Mouse (Mus musculus) kidney, postnatal 0 days (tissue): ENCODE measurements around the gene Spred3. TPM values are rescaled to one million over a fixed set of nuclear protein-coding genes. Genes with fewer than 3 reads are reported as not detected.
A peak's percentile ranks its signal among the peaks of the same experiment; 100 is the strongest.
"Not testable (repeated sequence)": the region's sequence is repeated elsewhere in the genome, so short reads cannot be mapped to it uniquely, and the experiment has no call there.

ENCODE experiments used
- ATAC-seq: fragments of 200-750 bp; cut with Nextera tagmentation; replicated peaks from 2 replicates; pipeline ENCODE4 v1.8.0; 2017; ENCODE audit warnings: low read depth, moderate number of reproducible peaks, moderate TSS enrichment, moderate library complexity; ENCODE audit not compliant: low FRiP score
- DNase-seq: peaks from one replicate; pipeline ENCODE4 v3.0.0-alpha.2; 2016; ENCODE audit warnings: low spot score
- H3K27ac ChIP-seq: fragments of 300-500 bp; sonication (generic); 2 replicates; pipeline ENCODE4 v1.5.1; 2014; ENCODE audit warnings: mild to moderate bottlenecking
- H3K27me3 ChIP-seq: fragments of 300-500 bp; sonication (generic); 2 replicates; pipeline ENCODE4 v1.6.1; 2014; ENCODE audit warnings: low read length, mixed read lengths; ENCODE audit not compliant: insufficient read depth
- H3K36me3 ChIP-seq: fragments of 300-500 bp; sonication (generic); 2 replicates; pipeline ENCODE4 v1.6.1; 2014; ENCODE audit warnings: low read length, mixed read lengths; ENCODE audit not compliant: insufficient read depth
- H3K4me1 ChIP-seq: fragments of 300-500 bp; sonication (generic); replicated peaks from 2 replicates; pipeline ENCODE4 v1.6.1; 2014; ENCODE audit warnings: antibody characterized with exemption, low read length, mixed read lengths; ENCODE audit not compliant: insufficient read depth
- H3K4me2 ChIP-seq: fragments of 300-500 bp; sonication (generic); 2 replicates; pipeline ENCODE4 v1.6.1; 2014; ENCODE audit warnings: mild to moderate bottlenecking, low read length, moderate library complexity, mixed read lengths
- H3K4me3 ChIP-seq: fragments of 300-500 bp; sonication (generic); replicated peaks from 2 replicates; pipeline ENCODE4 v1.5.1; 2014; ENCODE audit warnings: low read depth, low read length
- H3K9ac ChIP-seq: fragments of 300-500 bp; sonication (generic); 2 replicates; pipeline ENCODE4 v1.6.1; 2014; ENCODE audit warnings: low read depth, low read length
- H3K9me3 ChIP-seq: fragments of 300-500 bp; sonication (generic); replicated peaks from 2 replicates; pipeline ENCODE4 v1.6.1; 2016; ENCODE audit warnings: low read length, inconsistent platforms, mixed read lengths
- CTCF ChIP-seq: IDR thresholded peaks from 2 replicates; pipeline ENCODE4 v1.5.1; 2016; ENCODE audit warnings: antibody characterized with exemption, low read depth, mild to moderate bottlenecking, moderate library complexity
- WGBS: fragments of 180-500 bp; shearing (Covaris S2); extraction: QIAGEN DNeasy Blood & Tissue Kit; methylation state at CpG from one replicate; pipeline ENCODE4 v1.1.7; 2014; 5-methylcytosine and 5-hydroxymethylcytosine counted together
- polyA plus RNA-seq: library from polyadenylated mRNA; unstranded; fragments of >200 nt; fragmentation: Nextera tagmentation; extraction: Ambion mirVana; gene quantifications from 2 replicates; pipeline ENCODE4 v1.2.1, GENCODE M21; 2015

The Spred3 gene
- polyA plus RNA-seq, 1 experiment from 2014 or later, result 1.6 TPM

- peak overlapping the region; percentile 86 for H3K27ac ChIP-seq
- peak overlapping the region; percentile 55; the same call in 1 of the 2 replicates for H3K9ac ChIP-seq
- H3K4me1 ChIP-seq, result no peaks in the 10 kb centered on the region
- H3K4me3 ChIP-seq, result peak overlapping the region; percentile 33
- TF ChIP-seq CTCF, result no peak
- ATAC-seq (peak; percentile 88), DNase-seq (peak; percentile 95)
- WGBS, result 4% methylated on average over 34 of the region's 34 CpGs
- peak overlapping the region; percentile 52 for H3K4me2 ChIP-seq
- no peaks in the 10 kb centered on the region for H3K27me3 ChIP-seq
- H3K9me3 ChIP-seq, result no peaks in the 10 kb centered on the region
- H3K36me3 ChIP-seq, result no peaks in the 10 kb centered on the region
Measured at GRCm38 (mm10) chr7:29211415-29212198, 41.4 kb upstream of the Spred3 start.

- peak overlapping the region; percentile 52 for H3K4me2 ChIP-seq
- DNase-seq (peak; percentile 77), ATAC-seq (peak; percentile 47)
- H3K4me3 ChIP-seq, result peak overlapping the region; percentile 33
- H3K27ac ChIP-seq, result peak overlapping the region; percentile 86
- not testable (repeated sequence) for H3K9me3 ChIP-seq, H3K4me1 ChIP-seq, H3K36me3 ChIP-seq, H3K27me3 ChIP-seq, H3K9ac ChIP-seq
- 18% methylated on average over 15 of the region's 15 CpGs for WGBS
Measured at GRCm38 (mm10) chr7:29211013-29211412, 40.8 kb upstream of the Spred3 start.

GRCm38 (mm10) chr7:29202577-29202976, 32.4 kb upstream of the Spred3 start:
- H3K9me3 ChIP-seq, result no peaks in the 10 kb centered on the region
- no peak overlapping the region for H3K9ac ChIP-seq
- H3K27ac ChIP-seq, result no peak overlapping the region
- H3K36me3 ChIP-seq, result no peaks in the 10 kb centered on the region
- H3K4me1 ChIP-seq, result no peaks in the 10 kb centered on the region
- 82% methylated on average over 6 of the region's 6 CpGs for WGBS
- ATAC-seq, result no peak
- H3K4me2 ChIP-seq, result no peak overlapping the region
- no peak for DNase-seq
- no peaks in the 10 kb centered on the region for H3K27me3 ChIP-seq
- TF ChIP-seq CTCF, result no peak
- H3K4me3 ChIP-seq, result no peak overlapping the region

- not testable (repeated sequence) for H3K9me3 ChIP-seq, H3K4me2 ChIP-seq, ATAC-seq, H3K27me3 ChIP-seq, H3K4me1 ChIP-seq, DNase-seq, H3K4me3 ChIP-seq, H3K9ac ChIP-seq, H3K36me3 ChIP-seq, H3K27ac ChIP-seq
- 100% methylated on average over 1 of the region's 1 CpGs for WGBS
Measured at GRCm38 (mm10) chr7:29194230-29194629, 24.0 kb upstream of the Spred3 start.

- H3K9me3 ChIP-seq, ATAC-seq, H3K27me3 ChIP-seq, DNase-seq, H3K4me2 ChIP-seq, H3K27ac ChIP-seq, H3K4me3 ChIP-seq, H3K36me3 ChIP-seq, H3K9ac ChIP-seq: not testable (repeated sequence)
- WGBS, result 91% methylated on average over 4 of the region's 4 CpGs
- peaks cover 17% of the 10 kb centered on the region for H3K4me1 ChIP-seq
Measured at GRCm38 (mm10) chr7:29181323-29181722, 11.1 kb upstream of the Spred3 start.

GRCm38 (mm10) chr7:29180854-29181236, 10.6 kb upstream of the Spred3 start:
- no peak overlapping the region for H3K9ac ChIP-seq
- ATAC-seq, result peak; percentile 7; the same call in 1 of the 2 replicates
- no peak overlapping the region for H3K27ac ChIP-seq
- no peaks in the 10 kb centered on the region for H3K27me3 ChIP-seq
- WGBS, result 40% methylated on average over 5 of the region's 5 CpGs
- peaks cover 7% of the 10 kb centered on the region; the same call in 1 of the 2 replicates for H3K36me3 ChIP-seq
- peak overlapping the region; percentile 89 for H3K4me3 ChIP-seq
- H3K4me2 ChIP-seq, result peak overlapping the region; percentile 21
- peaks cover 17% of the 10 kb centered on the region for H3K4me1 ChIP-seq
- no peak for DNase-seq
- no peak for TF ChIP-seq CTCF
- H3K9me3 ChIP-seq, result no peaks in the 10 kb centered on the region
